Mouse (Mus musculus): Measurements from ENCODE around the gene Cpox. TPM values are rescaled to one million over a fixed set of nuclear protein-coding genes. Genes with fewer than 3 reads are reported as not detected.

The Cpox gene
- total and polyA plus RNA-seq, 3 experiments, result 70.3 to 77.2 (median 75.6) TPM

DNA sequence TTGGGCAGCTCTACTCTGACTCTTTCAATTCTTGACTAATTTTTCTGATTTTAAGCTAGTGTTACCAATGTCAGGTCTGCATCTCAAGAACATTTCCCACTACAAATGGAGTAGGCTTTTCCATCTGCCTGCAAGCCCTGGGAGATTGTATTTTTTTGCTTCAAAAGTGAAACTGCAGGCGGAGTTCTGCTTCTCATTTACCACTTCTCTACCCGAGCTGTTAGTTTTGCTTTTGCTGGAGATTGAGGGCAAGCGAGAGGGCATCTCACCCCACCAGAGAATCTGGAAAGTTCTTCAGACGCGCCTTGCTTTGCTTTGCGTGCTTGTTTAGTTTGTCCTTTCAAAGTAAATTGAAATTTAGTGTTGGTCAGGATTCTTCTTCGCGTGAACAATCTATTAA is 42.1 kb downstream of the Cpox start:
- TF ChIP-seq IRF4 (IDR thresholded peaks at IDR 0.05; ENCODE audit: low read depth, low read length) (peak; percentile 81), USF1 (IDR thresholded peaks at IDR 0.05; ENCODE audit: low read depth, low read length) (no peak), TBP (conservative IDR thresholded peaks at IDR 0.05; ENCODE audit: low read depth, low read length) (peak; percentile 92), EP300 (IDR thresholded peaks at IDR 0.05; ENCODE audit: low read length) (peak; percentile 37; the same call in 1 of the 2 replicates), NRF1 (IDR thresholded peaks at IDR 0.05; ENCODE audit: low read depth, low read length) (no peak), USF2 (conservative IDR thresholded peaks at IDR 0.05; ENCODE audit: low read depth, low read length) (no peak), ZNF384 (IDR thresholded peaks at IDR 0.05; ENCODE audit: low read depth, low read length) (peak; percentile 86), TCF12 (IDR thresholded peaks at IDR 0.05; ENCODE audit: low read depth, low read length) (no peak), UBTF (IDR thresholded peaks at IDR 0.05; ENCODE audit: low read depth, low read length) (0 out of 2 replicates have a peak, but pooled peaks have one; percentile 70), JUND (conservative IDR thresholded peaks at IDR 0.05; ENCODE audit: low read depth, low read length) (no peak), PAX5 (IDR thresholded peaks at IDR 0.05; ENCODE audit: low read length) (no peak), POLR2A (IDR thresholded peaks at IDR 0.05; ENCODE audit: low read depth, low read length) (peak; percentile 39), POLR2AphosphoS2 (IDR thresholded peaks at IDR 0.05; ENCODE audit: low read depth, low read length) (no peak), BHLHE40 (IDR thresholded peaks at IDR 0.05; ENCODE audit: low read depth, low read length) (peak; percentile 22; the same call in 1 of the 2 replicates), ZC3H11A (IDR thresholded peaks at IDR 0.05; ENCODE audit: low read depth, low read length) (no peak), JUN (IDR thresholded peaks at IDR 0.05; ENCODE audit: insufficient read depth, low read depth, low read length) (no peak)
- Histone ChIP-seq H3K27ac (ENCODE audit: insufficient read depth, low read depth) (no peak overlapping the region; the same call in 1 of the 2 replicates), H3K4me1 (ENCODE audit: control insufficient read depth in 1 of 2, insufficient read depth in 2 of 2) (peaks cover 11 to 58% of the 10 kb centered on the region in 2 experiments), H3K4me2 (ENCODE audit: insufficient read depth, low read depth, poor library complexity, severe bottlenecking) (peak overlapping the region; percentile 98), H3K9me3 (replicated peaks; ENCODE audit: low read length) (no peaks in the 10 kb centered on the region), H3K27me3 (replicated peaks) (no peaks in the 10 kb centered on the region), H3K36me3 (replicated peaks in 1 of 2; ENCODE audit: control insufficient read depth in 1 of 2, insufficient read depth in 1 of 2, low read length in 1 of 2) (peaks cover 0 to 4% of the 10 kb centered on the region in 2 experiments), H3K79me2 (replicated peaks; ENCODE audit: control insufficient read depth, extremely low read depth, insufficient read depth, poor library complexity, severe bottlenecking) (peaks cover 9% of the 10 kb centered on the region; the same call in 1 of the 2 replicates), H3K9ac (ENCODE audit: insufficient read depth, low read depth) (peak overlapping the region; percentile 84), H3K4me3 (replicated peaks in 1 of 3; ENCODE audit: low read depth in 2 of 3, low read length in 2 of 3, poor library complexity in 1 of 3) (peak overlapping the region; percentile 25 to 46 (median 35))
- dilution Hi-C loops (cut with MboI; ENCODE audit: extremely low pct_ligation_motif_present, extremely low pct_unique_long_range_greater_than_20kb, low sequenced_read_pairs), result no loop called here
- in situ Hi-C loops (cut with MboI; ENCODE audit: low pct_ligation_motif_present, low pct_unique_long_range_greater_than_20kb, low sequenced_read_pairs), result no loop called here
- DNase-seq (ENCODE audit: extremely low read depth), result peak; percentile 66

DNA sequence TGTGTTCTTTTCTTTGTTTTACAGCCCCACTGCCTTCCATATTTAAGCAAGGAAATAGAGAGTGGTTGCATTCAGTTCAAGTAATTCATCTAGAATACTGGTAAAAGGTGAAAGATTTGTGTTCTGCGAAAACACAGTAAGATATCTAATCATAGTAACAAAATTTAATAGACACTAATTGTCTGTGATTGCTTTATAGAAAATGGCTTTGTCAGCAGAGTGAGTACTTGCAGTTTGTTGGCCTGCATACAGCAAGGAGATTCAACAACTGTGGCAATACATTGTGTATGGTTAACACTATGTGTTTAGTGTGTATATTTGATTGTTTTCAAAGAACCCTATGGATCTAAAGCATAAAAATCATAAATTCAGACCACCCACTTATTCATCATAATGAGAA is 43.0 kb downstream of the Cpox start:
- DNase-seq (ENCODE audit: extremely low read depth), result no peak
- Histone ChIP-seq H3K4me3 (replicated peaks in 1 of 3; ENCODE audit: low read depth in 2 of 3, low read length in 2 of 3, poor library complexity in 1 of 3) (no peak overlapping the region), H3K4me2 (ENCODE audit: insufficient read depth, low read depth, poor library complexity, severe bottlenecking) (peak overlapping the region; percentile 59), H3K27ac (ENCODE audit: insufficient read depth, low read depth) (no peak overlapping the region), H3K36me3 (replicated peaks in 1 of 2; ENCODE audit: control insufficient read depth in 1 of 2, insufficient read depth in 1 of 2, low read length in 1 of 2) (peaks cover 7 to 12% of the 10 kb centered on the region in 2 experiments), H3K9me3 (replicated peaks; ENCODE audit: low read length) (no peaks in the 10 kb centered on the region), H3K4me1 (ENCODE audit: control insufficient read depth in 1 of 2, insufficient read depth in 2 of 2) (peaks cover 6 to 50% of the 10 kb centered on the region in 2 experiments), H3K9ac (ENCODE audit: insufficient read depth, low read depth) (peak overlapping the region; percentile 84), H3K27me3 (replicated peaks) (no peaks in the 10 kb centered on the region), H3K79me2 (replicated peaks; ENCODE audit: control insufficient read depth, extremely low read depth, insufficient read depth, poor library complexity, severe bottlenecking) (peaks cover 9% of the 10 kb centered on the region; the same call in 1 of the 2 replicates)
- dilution Hi-C loops (cut with MboI; ENCODE audit: extremely low pct_ligation_motif_present, extremely low pct_unique_long_range_greater_than_20kb, low sequenced_read_pairs) (no loop called here), in situ Hi-C loops (cut with MboI; ENCODE audit: low pct_ligation_motif_present, low pct_unique_long_range_greater_than_20kb, low sequenced_read_pairs) (no loop called here)
- TF ChIP-seq SIN3A (IDR thresholded peaks at IDR 0.05; ENCODE audit: low read length), result no peak
- 0 out of 2 replicates have a peak, but pooled peaks have one; percentile 41 for TF ChIP-seq TBP (conservative IDR thresholded peaks at IDR 0.05; ENCODE audit: low read depth, low read length)
- no peak for TF ChIP-seq TCF12 (IDR thresholded peaks at IDR 0.05; ENCODE audit: low read depth, low read length)
- TF ChIP-seq ZKSCAN1 (IDR thresholded peaks at IDR 0.05; ENCODE audit: borderline replicate concordance, low read depth, low read length), result no peak
- no peak for TF ChIP-seq JUND (conservative IDR thresholded peaks at IDR 0.05; ENCODE audit: low read depth, low read length)
- TF ChIP-seq POLR2A (IDR thresholded peaks at IDR 0.05; ENCODE audit: low read depth, low read length), result no peak
- peak; percentile 78; the same call in 1 of the 2 replicates for TF ChIP-seq MAFK (IDR thresholded peaks at IDR 0.05; ENCODE audit: insufficient replicate concordance, low read length)
- no peak for TF ChIP-seq ZMIZ1 (IDR thresholded peaks at IDR 0.05; ENCODE audit: low read depth, low read length)
- no peak for TF ChIP-seq IRF4 (IDR thresholded peaks at IDR 0.05; ENCODE audit: low read depth, low read length)
- TF ChIP-seq USF1 (IDR thresholded peaks at IDR 0.05; ENCODE audit: low read depth, low read length), result no peak
- peak; percentile 50; the same call in 1 of the 2 replicates for TF ChIP-seq CHD1 (IDR thresholded peaks at IDR 0.05; ENCODE audit: low read depth, low read length)
- no peak for TF ChIP-seq ETS1 (conservative IDR thresholded peaks at IDR 0.05; ENCODE audit: low read depth, low read length)
- TF ChIP-seq CHD2 (IDR thresholded peaks at IDR 0.05; ENCODE audit: low read length), result no peak
- TF ChIP-seq ZC3H11A (IDR thresholded peaks at IDR 0.05; ENCODE audit: low read depth, low read length), result no peak
- no peak for TF ChIP-seq RCOR1 (conservative IDR thresholded peaks at IDR 0.05; ENCODE audit: low read depth, low read length)
- TF ChIP-seq MYC (IDR thresholded peaks at IDR 0.05; ENCODE audit: low read depth, low read length), result no peak
- TF ChIP-seq GABPA (IDR thresholded peaks at IDR 0.05; ENCODE audit: insufficient replicate concordance, low read depth, low read length), result no peak
- TF ChIP-seq BHLHE40 (IDR thresholded peaks at IDR 0.05; ENCODE audit: low read depth, low read length), result 0 out of 2 replicates have a peak, but pooled peaks have one; percentile 4
- no peak for TF ChIP-seq KAT2A (IDR thresholded peaks at IDR 0.05; ENCODE audit: insufficient replicate concordance, low read length)
- TF ChIP-seq MEF2A (IDR thresholded peaks at IDR 0.05; ENCODE audit: borderline replicate concordance, low read depth, low read length), result no peak
- no peak for TF ChIP-seq POLR2AphosphoS2 (IDR thresholded peaks at IDR 0.05; ENCODE audit: low read depth, low read length)
- no peak for TF ChIP-seq SMC3 (IDR thresholded peaks at IDR 0.05; ENCODE audit: low read depth, low read length)
- peak; percentile 50; the same call in 1 of the 2 replicates for TF ChIP-seq EP300 (IDR thresholded peaks at IDR 0.05; ENCODE audit: low read length)
- TF ChIP-seq ELF1 (IDR thresholded peaks at IDR 0.05; ENCODE audit: low read depth, low read length), result no peak

All from CH12.LX (cell line).